In the genomic region with DNA sequence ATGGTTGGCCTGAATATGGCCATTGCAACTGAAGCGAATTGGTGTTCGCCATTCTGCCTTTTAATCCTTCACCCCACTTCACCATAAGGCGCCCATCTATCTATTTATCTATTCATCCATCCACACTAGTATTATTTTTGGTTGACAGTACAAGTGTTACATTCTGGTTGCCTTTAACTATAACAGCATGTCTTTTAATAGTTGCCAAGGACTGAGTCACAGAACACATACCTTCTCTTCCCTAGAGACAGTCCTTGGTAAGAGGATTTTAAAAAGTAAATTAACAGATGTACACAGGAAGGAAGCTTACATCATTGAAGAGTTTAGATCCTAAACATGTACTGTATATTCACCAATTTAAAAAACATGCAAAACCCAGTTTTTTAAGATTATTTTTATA, we compare ENCODE assay signal across 29 mouse cellular contexts.
"Had no signal": no experiment of that assay in that cellular context is flagged by ENCODE, and none has a peak within 500 bp of the region (broad histone marks: within the 10 kb centered on the region; RNA-seq: fewer than 3 reads in every experiment).

No protein-coding gene starts in this region.

- H3K9me3 ChIP-seq: heart, embryonic 10.5 days; heart, embryonic 12.5 days; hindbrain, embryonic 10.5 days; hindbrain, embryonic 12.5 days; intestine, embryonic 15.5 days; limb, embryonic 10.5 days; limb, embryonic 12.5 days; liver, embryonic 13.5 days; liver, embryonic 15.5 days had no signal

- H3K27ac ChIP-seq: gastrocnemius, adult 2 months; heart, embryonic 10.5 days; hindbrain, embryonic 10.5 days; hindbrain, embryonic 12.5 days; hindbrain, embryonic 14.5 days; intestine, embryonic 15.5 days; layer of hippocampus, adult 2 months; left cerebral cortex, adult 2 months; limb, embryonic 10.5 days; limb, embryonic 12.5 days; liver, embryonic 13.5 days; liver, embryonic 15.5 days had no signal

- ATAC-seq: hindbrain, embryonic 16.5 days; inflammation-experienced regulatory T-cells, adult 6 months; intestine, embryonic 15.5 days; intestine, postnatal 0 days; liver, postnatal 0 days had no signal

- H3K9ac ChIP-seq: heart, embryonic 12.5 days; hindbrain, embryonic 12.5 days; hindbrain, embryonic 14.5 days; intestine, embryonic 15.5 days; limb, embryonic 12.5 days; liver, embryonic 13.5 days; liver, embryonic 15.5 days; liver, postnatal 0 days had no signal

- H3K36me3 ChIP-seq: heart, embryonic 10.5 days; heart, embryonic 12.5 days; hindbrain, embryonic 10.5 days; hindbrain, embryonic 12.5 days; intestine, embryonic 15.5 days; limb, embryonic 10.5 days; limb, embryonic 12.5 days; liver, embryonic 13.5 days; liver, embryonic 15.5 days had no signal

- H3K4me3 ChIP-seq: gastrocnemius, adult 2 months; heart, embryonic 10.5 days; heart, embryonic 12.5 days; hindbrain, embryonic 10.5 days; hindbrain, embryonic 12.5 days; intestine, embryonic 15.5 days; layer of hippocampus, adult 2 months; left cerebral cortex, adult 2 months; limb, embryonic 10.5 days; limb, embryonic 12.5 days; liver, embryonic 13.5 days; liver, embryonic 15.5 days had no signal

- H3K27me3 ChIP-seq: heart, embryonic 12.5 days; hindbrain, embryonic 12.5 days; intestine, embryonic 15.5 days; limb, embryonic 12.5 days; liver, embryonic 13.5 days; liver, embryonic 15.5 days had no signal

- H3K4me1 ChIP-seq: heart, embryonic 10.5 days; heart, embryonic 12.5 days; intestine, embryonic 15.5 days; liver, embryonic 13.5 days; liver, embryonic 15.5 days had no signal

- DNase-seq: gastrocnemius, adult 2 months; gastrocnemius, postnatal 10 days; gastrocnemius, postnatal 25 days; heart, adult 18-20 months; heart, postnatal 10 days; heart, postnatal 4 days; kidney, adult 18-20 months; kidney, adult 8-10 months; kidney, postnatal 10 days; kidney, postnatal 25 days; kidney, postnatal 4 days; liver; liver, embryonic 13.5 days; liver, postnatal 0 days had no signal

- H3K4me2 ChIP-seq: heart, embryonic 12.5 days; hindbrain, embryonic 12.5 days; hindbrain, embryonic 14.5 days; intestine, embryonic 15.5 days; limb, embryonic 12.5 days; liver, embryonic 11.5 days; liver, embryonic 13.5 days; liver, embryonic 15.5 days had no signal
